Mouse (Mus musculus) testis, postnatal 14 days (tissue): ENCODE data around the gene Flrt1.

Source experiments
- DNase-seq: peaks from one replicate; pipeline ENCODE4 v3.0.0; 2021; ENCODE audit warnings: low spot score

Gene Flrt1

GRCm38 (mm10) chr19:7105544-7105943 lies at the start of gene Flrt1:
Gene Flrt1 (minus strand): TSS chr19:7105729.
- no peak for DNase-seq

- peak; percentile 75 for DNase-seq
Observed at GRCm38 (mm10) chr19:7155196-7155595, 49.7 kb upstream of the Flrt1 start.

DNA sequence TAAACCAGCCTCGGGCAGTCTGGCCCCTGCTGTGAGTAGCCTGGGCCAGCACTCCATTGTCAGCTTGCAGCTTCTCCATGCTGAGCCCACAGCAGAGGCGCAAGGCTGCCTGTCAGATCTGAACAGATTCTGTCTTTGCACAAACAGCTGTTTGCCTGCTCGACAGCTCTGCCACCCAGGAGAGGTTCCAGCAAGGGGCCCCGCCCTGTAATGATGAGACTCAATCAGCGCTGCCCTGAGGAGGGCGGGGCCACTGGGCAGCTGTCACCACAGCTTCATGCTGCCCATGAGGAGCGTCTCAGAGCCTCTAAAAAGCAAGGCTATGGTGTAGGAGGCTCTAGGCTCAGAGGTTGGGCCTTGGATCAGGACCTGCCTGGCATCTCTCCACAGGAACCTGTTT lies 47.7 kb upstream of the Flrt1 start:
- DNase-seq: no peak

DNA sequence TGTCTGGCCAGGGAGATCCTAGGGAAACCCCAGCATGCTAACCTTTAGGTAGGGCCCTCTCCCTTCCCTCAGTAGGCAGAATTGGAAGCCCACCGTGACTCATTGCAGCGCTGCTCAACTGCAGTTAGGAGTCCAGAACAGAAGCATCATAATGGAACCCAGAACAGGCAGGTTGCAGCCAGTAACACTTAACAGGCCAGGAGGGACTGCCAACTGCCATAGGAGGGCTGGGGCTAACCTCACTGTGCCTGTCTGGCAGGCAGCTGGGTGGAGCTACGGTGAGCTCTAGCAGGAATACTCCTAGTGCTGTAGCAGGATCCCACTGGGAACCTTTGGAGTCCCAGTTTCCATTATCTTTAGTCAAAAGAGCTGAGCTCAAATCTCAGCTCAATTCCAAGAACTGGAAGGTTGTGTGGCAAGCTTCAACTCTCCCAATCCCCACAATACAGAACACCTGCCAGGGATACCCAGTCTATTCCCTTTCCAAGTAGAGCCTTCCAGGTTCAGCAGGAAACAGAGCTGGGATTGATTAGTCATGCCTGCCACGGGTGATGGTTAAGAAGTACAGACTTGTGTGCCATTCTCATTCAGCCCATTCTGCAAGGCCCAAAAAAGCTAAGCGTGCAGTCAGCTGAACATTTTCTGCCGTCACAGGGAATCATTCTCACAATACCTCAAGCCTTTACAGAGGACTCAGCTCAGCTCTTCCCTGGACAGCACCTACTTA lies 46.6 kb upstream of the Flrt1 start:
- no peak for DNase-seq

DNA sequence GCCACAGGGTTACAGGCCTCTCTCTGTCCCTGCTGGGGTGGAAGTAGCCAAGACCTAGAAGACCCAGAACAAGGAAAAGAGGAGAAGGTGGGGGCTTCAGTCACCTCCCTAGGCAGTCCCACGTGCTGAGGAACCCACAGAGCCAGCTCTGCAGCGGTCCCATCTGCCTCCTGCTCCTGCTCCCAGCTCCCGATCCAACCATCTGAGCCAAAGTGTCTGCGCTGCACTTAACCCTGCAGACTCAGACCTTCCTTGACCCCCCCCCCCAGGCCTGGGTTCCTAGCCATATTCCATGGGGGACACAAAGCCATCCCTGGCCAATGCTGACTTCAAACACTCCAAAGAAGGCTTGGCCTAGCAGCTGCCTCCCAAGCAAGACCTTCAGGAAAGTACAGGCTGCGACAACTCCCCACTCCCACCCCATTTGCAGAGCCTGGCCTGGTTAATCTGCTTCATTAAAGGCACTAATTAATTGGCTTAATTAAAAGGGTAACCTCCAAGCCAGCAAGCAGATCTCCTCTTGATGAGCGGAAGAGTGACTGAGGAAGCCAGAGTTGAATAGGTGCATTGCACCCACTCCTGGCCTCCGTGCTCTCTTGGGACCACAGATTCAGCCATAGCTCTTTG lies 45.9 kb upstream of the Flrt1 start:
- DNase-seq: no peak

DNA sequence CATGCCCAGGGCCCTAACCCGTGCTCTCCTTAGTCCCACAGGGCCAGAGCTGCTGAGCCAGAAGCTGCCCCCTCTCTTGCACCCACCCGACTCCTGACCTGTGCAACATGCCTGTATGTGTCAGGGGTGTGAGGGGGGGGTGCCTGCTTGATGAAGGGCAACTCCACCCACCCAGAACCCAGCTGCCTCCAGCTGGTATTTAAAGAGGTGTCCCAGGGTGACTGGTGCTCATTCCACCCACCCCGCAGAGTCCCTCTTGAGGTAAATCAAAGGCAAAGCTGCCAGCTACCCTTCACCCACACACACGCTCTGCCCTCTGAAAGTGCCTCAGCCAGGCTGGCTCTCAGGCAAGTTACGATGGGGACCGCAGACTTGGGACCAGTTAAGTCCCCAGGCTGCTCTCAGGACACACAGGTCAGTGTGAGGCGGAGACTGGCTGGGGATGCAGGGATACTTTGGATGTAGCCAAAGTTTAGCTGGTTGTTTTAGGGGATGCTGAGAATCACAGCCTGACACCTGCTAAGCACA lies 43.7 kb upstream of the Flrt1 start:
- DNase-seq: no peak

GRCm38 (mm10) chr19:7148541-7149085 lies 43.1 kb upstream of the Flrt1 start:
- no peak for DNase-seq

DNA sequence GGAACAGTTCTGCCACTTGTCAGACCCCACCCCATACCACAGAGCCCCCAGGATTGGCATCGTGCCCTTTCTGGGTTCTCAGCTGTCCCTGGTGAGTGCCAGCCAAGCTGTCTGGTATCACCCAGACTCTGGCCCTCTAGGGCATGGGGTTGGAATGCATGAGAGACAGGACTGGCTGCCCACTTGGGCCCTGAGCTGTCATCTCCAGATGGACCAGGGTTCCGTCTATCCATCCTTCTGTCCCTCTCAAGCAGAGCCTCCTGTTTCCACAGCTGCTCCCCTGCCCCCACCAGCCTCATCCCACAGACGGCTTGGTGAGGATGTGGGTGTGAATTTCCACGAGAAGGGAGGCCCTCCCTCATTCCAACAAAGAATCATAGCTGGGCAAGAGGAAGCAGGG lies 42.6 kb upstream of the Flrt1 start:
- DNase-seq: no peak

DNA sequence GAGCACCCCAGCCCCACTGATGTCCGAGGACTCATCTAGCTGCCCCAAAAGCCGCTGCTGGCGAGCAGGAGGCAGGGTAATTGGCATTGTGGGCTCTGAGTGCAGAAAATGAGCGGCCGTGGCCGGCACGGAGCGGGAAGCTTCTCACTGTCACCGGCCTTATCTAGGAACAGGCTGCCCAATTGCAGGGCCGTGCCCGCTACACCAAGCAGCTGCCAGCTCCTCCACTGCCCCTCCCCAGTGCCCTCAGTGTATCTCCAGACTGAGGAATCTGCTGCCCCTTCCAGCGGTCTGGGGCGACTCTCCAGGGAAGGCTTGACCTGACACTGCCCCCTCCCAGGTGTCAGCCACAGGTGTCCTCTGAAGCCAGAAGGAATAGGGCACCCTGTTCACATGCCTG lies 40.8 kb upstream of the Flrt1 start:
- peak; percentile 51 for DNase-seq

GRCm38 (mm10) chr19:7144458-7144857 lies 38.9 kb upstream of the Flrt1 start:
- DNase-seq: no peak

DNA sequence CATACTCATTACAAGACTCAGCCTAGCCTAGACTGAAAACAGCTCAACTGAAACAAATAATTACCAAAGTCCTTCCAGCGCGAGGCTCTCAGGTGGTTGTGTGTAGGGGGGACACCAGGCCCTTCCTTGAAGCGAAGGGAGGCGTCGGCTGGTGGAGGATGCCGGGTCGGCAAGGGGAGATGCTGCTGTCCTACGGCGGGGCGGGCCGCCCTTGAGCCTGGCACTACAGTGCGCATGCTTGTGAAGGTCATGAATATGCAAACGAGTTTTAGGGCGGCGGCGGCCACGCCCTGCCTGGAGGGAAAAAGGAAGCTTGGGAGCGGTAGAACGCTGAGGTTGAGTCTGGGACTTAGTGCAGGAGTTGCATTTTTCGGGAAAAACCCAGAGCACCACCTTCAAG lies 38.3 kb upstream of the Flrt1 start:
- peak; percentile 78 for DNase-seq

- peak; percentile 53 for DNase-seq
Observed at GRCm38 (mm10) chr19:7142207-7142915, 36.8 kb upstream of the Flrt1 start.

- no peak for DNase-seq
Observed at GRCm38 (mm10) chr19:7140856-7141421, 35.4 kb upstream of the Flrt1 start.

DNA sequence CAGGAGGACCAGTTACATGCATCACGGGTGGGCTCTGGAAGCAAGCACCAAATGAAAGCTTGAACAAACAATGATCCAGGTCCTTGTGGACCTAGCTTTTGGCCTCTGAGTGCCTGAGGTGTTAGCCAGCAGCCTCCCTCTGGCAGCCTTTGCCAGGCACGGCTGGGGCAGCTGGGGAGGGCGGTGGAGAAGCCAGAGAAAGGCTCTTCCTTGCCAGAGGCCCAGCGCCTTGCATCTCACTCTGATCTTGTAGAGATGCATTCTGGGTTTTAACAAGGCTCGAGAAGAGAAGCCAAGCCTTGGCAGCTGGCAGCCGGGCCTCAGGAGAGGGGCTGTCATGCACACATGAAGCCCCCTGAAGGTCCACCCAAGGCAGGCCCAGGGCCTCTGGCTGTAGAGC lies 34.8 kb upstream of the Flrt1 start:
- no peak for DNase-seq

- no peak for DNase-seq
Observed at GRCm38 (mm10) chr19:7139321-7139720, 33.8 kb upstream of the Flrt1 start.

- no peak for DNase-seq
Observed at GRCm38 (mm10) chr19:7138327-7138726, 32.8 kb upstream of the Flrt1 start.

DNA sequence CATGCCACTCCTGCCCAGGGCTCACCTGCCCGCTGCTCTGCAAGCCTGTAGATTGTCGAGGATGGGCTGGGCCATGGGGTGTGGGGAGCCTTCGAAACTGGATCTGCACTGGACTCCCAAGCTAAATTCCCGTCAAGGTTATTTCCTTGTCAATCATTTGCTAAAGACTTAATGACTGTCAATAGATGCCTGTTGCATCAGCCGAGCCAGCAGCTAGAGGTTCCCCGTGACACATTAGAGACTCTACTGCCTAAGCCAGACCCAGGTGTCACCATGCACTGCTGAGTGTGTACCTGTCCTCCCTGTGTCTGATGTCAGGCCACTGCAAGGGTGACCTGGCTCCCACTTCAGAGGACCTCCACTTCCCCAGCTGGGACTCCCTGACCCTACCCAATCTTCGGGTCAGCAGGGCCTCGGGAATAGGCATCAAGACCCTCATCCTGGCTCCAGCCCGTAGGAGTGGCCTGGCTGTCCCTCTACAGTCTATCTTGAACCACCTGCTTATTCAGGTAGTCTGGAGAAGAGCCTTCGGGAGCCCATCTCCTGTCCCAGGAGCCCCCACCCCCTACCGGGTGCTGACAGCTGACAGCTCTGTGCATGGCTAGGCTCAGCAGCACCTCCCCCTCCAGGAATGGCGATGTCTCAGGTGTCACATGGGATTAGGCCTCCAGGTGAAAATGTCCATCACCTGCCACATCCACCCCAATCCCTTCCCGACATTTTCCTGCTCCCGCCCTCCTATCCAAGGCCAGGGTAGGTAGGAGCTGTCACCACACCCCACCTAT lies 31.4 kb upstream of the Flrt1 start:
- DNase-seq: no peak

GRCm38 (mm10) chr19:7136016-7136415 lies 30.5 kb upstream of the Flrt1 start:
- DNase-seq: peak; percentile 51

DNA sequence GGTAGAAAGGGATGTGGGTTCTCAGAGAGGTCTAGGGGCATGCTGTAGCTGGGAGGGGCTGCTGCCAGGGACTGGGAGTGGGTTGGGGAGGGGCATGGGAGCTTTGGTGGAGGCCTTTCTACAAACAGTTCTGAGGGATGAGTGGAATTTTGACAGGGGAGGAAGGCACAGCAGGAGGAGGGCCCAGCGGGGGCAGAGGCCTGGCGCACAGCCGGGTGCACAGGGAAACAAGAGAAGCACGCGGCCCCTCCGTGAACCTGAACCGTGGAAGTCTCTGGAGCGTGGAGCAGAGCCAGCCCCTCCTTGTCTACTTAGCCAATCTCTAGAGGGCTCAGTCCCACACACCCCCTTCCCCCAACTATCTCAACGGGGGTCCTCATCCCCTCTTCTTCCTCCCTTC lies 30.0 kb upstream of the Flrt1 start:
- peak; percentile 63 for DNase-seq

DNA sequence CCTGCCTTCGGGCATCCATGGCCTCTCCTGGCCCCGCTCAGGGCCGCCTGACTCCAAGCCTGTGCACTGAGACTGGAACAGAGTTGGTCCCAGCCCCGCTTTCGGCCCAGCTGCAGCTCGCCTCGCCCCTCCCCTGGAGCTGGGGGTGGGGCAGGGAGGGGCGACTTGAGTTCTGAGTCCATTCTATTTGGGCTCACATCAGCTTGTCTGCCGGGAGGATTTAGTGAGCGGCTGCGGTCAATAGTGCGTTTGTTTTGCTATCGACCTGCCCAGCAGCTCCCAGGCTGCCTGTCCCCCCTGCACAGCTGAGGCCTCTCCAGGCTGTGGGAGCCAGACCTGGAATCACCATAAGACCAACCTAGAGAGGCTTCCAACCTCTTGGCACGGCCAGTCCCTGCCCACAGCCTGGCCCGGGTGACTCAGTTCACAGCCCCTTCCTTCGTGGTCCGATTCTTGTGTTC lies 29.1 kb upstream of the Flrt1 start:
- DNase-seq: no peak

DNA sequence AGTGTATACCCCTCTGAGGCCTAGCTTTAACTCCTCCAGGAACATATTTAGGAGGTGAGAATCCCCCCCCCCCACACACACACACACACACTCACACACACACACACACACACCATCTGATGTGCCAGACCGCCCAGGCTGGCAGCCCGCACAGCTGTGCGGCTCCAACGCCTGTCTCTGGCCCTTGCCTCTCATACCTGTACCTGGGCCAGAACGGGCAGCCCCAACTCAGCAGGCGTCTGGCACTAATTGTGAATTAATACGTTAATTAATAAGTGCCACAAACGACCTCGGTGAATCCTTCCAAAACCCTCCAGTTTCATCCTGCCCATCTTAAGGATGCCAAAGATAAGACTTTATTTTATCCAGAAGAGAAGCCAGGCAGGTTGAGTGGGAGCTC lies 27.9 kb upstream of the Flrt1 start:
- no peak for DNase-seq
